Mouse (Mus musculus): ENCODE data around the gene Rbfox2. TPM values are rescaled to one million over a fixed set of nuclear protein-coding genes. Genes with fewer than 3 reads are reported as not detected.
A peak's percentile ranks its signal among the peaks of the same experiment; 100 is the strongest.

Gene Rbfox2
- polyA plus RNA-seq, 1 experiment: 34.7 TPM

GRCm38 (mm10) chr15:77331444-77331843 lies 24.6 kb upstream of the Rbfox2 start:
- TF ChIP-seq CTCF (IDR thresholded peaks at IDR 0.05; ENCODE audit: extremely low read depth, insufficient read length, insufficient replicate concordance, low read depth, low read length) (no peak), POLR2A (IDR thresholded peaks at IDR 0.05; ENCODE audit: low read depth, low read length) (no peak)
- no peaks in the 10 kb centered on the region for H3K27me3 ChIP-seq (ENCODE audit: control insufficient read depth, insufficient read depth, low read length)
- WGBS: 90% methylated on average over 4 of the region's 4 CpGs
- no peak overlapping the region for H3K27ac ChIP-seq (ENCODE audit: insufficient read depth, low read depth, low read length)
- no peak overlapping the region for H3K4me3 ChIP-seq (ENCODE audit: low read depth, low read length)
- no peaks in the 10 kb centered on the region for H3K36me3 ChIP-seq (ENCODE audit: control insufficient read depth, insufficient read depth, low read length)
- H3K4me1 ChIP-seq (ENCODE audit: control insufficient read depth, insufficient read depth, insufficient read length, low read length): peaks cover 11% of the 10 kb centered on the region; the same call in 1 of the 2 replicates

DNA sequence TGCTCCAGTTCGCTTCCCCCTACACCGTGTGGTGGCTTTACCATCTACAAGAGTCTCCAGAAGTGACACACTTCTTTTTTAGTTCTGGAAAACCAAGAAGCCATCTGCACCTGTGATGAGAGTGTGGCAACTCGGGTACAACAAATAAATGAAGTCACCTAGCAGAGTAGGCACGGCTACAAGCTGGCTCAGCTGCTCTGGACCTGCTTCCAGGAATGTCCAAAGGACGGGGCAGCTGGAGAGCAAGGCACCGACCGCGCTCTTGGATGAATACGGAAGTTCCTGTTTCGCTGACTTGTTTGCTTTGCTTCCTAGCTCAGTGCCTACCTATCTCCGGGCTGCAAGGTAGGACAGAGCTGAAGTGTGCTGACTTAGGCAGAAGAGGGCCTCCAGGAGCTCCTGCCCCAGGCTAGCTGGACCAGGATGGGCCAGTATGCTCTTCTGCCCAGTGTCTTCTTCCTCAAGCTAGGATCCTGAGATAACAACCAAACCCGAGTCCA lies 22.9 kb upstream of the Rbfox2 start:
- Histone ChIP-seq H3K27me3 (ENCODE audit: control insufficient read depth, insufficient read depth, low read length) (no peaks in the 10 kb centered on the region), H3K4me3 (ENCODE audit: low read depth, low read length) (no peak overlapping the region), H3K36me3 (ENCODE audit: control insufficient read depth, insufficient read depth, low read length) (no peaks in the 10 kb centered on the region), H3K27ac (ENCODE audit: insufficient read depth, low read depth, low read length) (peak overlapping the region; percentile 29; the same call in 1 of the 2 replicates), H3K4me1 (ENCODE audit: control insufficient read depth, insufficient read depth, insufficient read length, low read length) (peaks cover 5% of the 10 kb centered on the region; the same call in 1 of the 2 replicates)
- TF ChIP-seq CTCF (IDR thresholded peaks at IDR 0.05; ENCODE audit: extremely low read depth, insufficient read length, insufficient replicate concordance, low read depth, low read length) (no peak), POLR2A (IDR thresholded peaks at IDR 0.05; ENCODE audit: low read depth, low read length) (no peak)
- 38% methylated on average over 12 of the region's 12 CpGs for WGBS

DNA sequence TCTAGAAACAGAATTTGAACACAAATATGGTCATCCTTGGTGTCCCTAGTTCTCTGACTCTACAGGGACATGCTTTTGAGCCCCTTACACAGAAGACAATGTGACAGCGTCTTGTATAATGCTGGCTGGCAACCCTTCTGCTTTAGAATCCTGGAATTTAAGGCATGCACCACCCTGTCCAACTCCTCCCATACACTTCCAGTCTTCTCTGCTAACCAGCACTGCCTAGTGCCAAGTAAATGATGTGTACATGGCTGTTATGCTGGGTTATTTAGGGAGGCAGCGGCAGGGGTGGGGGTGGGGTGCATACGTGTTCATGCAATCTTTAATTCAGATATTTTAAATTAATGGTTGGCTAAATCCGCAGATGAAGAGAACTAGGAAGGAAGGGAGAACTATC lies 19.6 kb upstream of the Rbfox2 start:
- H3K27ac ChIP-seq (ENCODE audit: insufficient read depth, low read depth, low read length): no peak overlapping the region
- H3K36me3 ChIP-seq (ENCODE audit: control insufficient read depth, insufficient read depth, low read length): no peaks in the 10 kb centered on the region
- peaks cover 4% of the 10 kb centered on the region; the same call in 1 of the 2 replicates for H3K4me1 ChIP-seq (ENCODE audit: control insufficient read depth, insufficient read depth, insufficient read length, low read length)
- no peak for TF ChIP-seq CTCF (IDR thresholded peaks at IDR 0.05; ENCODE audit: extremely low read depth, insufficient read length, insufficient replicate concordance, low read depth, low read length)
- TF ChIP-seq POLR2A (IDR thresholded peaks at IDR 0.05; ENCODE audit: low read depth, low read length): no peak
- WGBS: 84% methylated on average over 4 of the region's 4 CpGs
- no peak overlapping the region for H3K4me3 ChIP-seq (ENCODE audit: low read depth, low read length)
- no peaks in the 10 kb centered on the region for H3K27me3 ChIP-seq (ENCODE audit: control insufficient read depth, insufficient read depth, low read length)

GRCm38 (mm10) chr15:77324426-77324825 lies 17.6 kb upstream of the Rbfox2 start:
- Histone ChIP-seq H3K4me1 (ENCODE audit: control insufficient read depth, insufficient read depth, insufficient read length, low read length) (peaks cover under 1% of the 10 kb centered on the region; the same call in 1 of the 2 replicates), H3K27ac (ENCODE audit: insufficient read depth, low read depth, low read length) (no peak overlapping the region), H3K36me3 (ENCODE audit: control insufficient read depth, insufficient read depth, low read length) (no peaks in the 10 kb centered on the region), H3K27me3 (ENCODE audit: control insufficient read depth, insufficient read depth, low read length) (no peaks in the 10 kb centered on the region), H3K4me3 (ENCODE audit: low read depth, low read length) (no peak overlapping the region)
- WGBS: 93% methylated on average over 11 of the region's 11 CpGs
- no peak for TF ChIP-seq CTCF (IDR thresholded peaks at IDR 0.05; ENCODE audit: extremely low read depth, insufficient read length, insufficient replicate concordance, low read depth, low read length)
- no peak for TF ChIP-seq POLR2A (IDR thresholded peaks at IDR 0.05; ENCODE audit: low read depth, low read length)

DNA sequence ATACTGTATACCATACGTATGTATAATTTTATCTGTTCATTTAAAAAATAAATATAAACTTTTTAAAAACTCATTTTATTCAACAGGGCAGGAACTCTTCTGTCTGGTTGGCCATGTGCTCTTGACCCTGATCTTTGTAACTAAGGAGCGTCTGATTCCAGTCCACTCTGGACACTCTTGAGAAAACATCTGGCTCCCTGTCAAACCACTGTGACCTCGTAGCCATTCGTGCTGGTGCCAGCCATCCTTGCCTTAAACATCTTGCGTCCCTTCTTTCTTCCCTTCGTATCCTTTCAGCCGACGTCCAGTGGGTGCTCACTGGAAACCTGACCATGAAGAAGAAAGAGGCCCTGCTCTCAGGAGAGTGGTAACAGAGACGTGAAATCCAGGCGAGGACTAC lies 16.4 kb upstream of the Rbfox2 start:
- WGBS: 74% methylated on average over 10 of the region's 10 CpGs
- no peak overlapping the region for H3K27ac ChIP-seq (ENCODE audit: insufficient read depth, low read depth, low read length)
- no peak overlapping the region for H3K4me3 ChIP-seq (ENCODE audit: low read depth, low read length)
- TF ChIP-seq CTCF (IDR thresholded peaks at IDR 0.05; ENCODE audit: extremely low read depth, insufficient read length, insufficient replicate concordance, low read depth, low read length) (no peak), POLR2A (IDR thresholded peaks at IDR 0.05; ENCODE audit: low read depth, low read length) (no peak)
- H3K36me3 ChIP-seq (ENCODE audit: control insufficient read depth, insufficient read depth, low read length): no peaks in the 10 kb centered on the region
- no peaks in the 10 kb centered on the region for H3K27me3 ChIP-seq (ENCODE audit: control insufficient read depth, insufficient read depth, low read length)
- no peaks in the 10 kb centered on the region for H3K4me1 ChIP-seq (ENCODE audit: control insufficient read depth, insufficient read depth, insufficient read length, low read length)

GRCm38 (mm10) chr15:77313701-77314100 lies 6.9 kb upstream of the Rbfox2 start:
- H3K27ac ChIP-seq (ENCODE audit: insufficient read depth, low read depth, low read length): no peak overlapping the region
- H3K36me3 ChIP-seq (ENCODE audit: control insufficient read depth, insufficient read depth, low read length): no peaks in the 10 kb centered on the region
- no peaks in the 10 kb centered on the region for H3K27me3 ChIP-seq (ENCODE audit: control insufficient read depth, insufficient read depth, low read length)
- WGBS: 19% methylated on average over 6 of the region's 6 CpGs
- no peaks in the 10 kb centered on the region for H3K4me1 ChIP-seq (ENCODE audit: control insufficient read depth, insufficient read depth, insufficient read length, low read length)
- TF ChIP-seq CTCF (IDR thresholded peaks at IDR 0.05; ENCODE audit: extremely low read depth, insufficient read length, insufficient replicate concordance, low read depth, low read length) (no peak), POLR2A (IDR thresholded peaks at IDR 0.05; ENCODE audit: low read depth, low read length) (no peak)
- H3K4me3 ChIP-seq (ENCODE audit: low read depth, low read length): no peak overlapping the region

DNA sequence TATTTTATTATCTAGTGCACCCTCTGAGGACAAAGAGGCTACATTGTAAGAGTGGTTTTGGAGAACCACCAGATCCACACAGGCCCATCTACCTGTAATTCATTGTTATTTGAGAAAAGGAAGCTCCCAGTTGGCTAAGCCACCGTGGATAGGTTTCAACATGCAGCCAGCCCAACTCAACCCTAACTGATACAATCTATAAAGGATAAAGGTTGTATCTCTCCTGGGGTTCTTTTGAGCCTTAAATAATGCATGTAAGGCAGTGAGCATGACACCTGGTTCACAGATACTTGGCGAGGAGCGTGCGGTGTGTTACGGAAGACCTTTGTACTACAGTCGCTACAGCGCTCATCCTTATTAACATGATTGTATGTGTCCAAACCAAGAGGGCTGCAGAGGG lies 6.0 kb upstream of the Rbfox2 start:
- Histone ChIP-seq H3K36me3 (ENCODE audit: control insufficient read depth, insufficient read depth, low read length) (no peaks in the 10 kb centered on the region), H3K27ac (ENCODE audit: insufficient read depth, low read depth, low read length) (no peak overlapping the region), H3K27me3 (ENCODE audit: control insufficient read depth, insufficient read depth, low read length) (no peaks in the 10 kb centered on the region), H3K4me3 (ENCODE audit: low read depth, low read length) (no peak overlapping the region), H3K4me1 (ENCODE audit: control insufficient read depth, insufficient read depth, insufficient read length, low read length) (no peaks in the 10 kb centered on the region)
- 93% methylated on average over 7 of the region's 7 CpGs for WGBS
- TF ChIP-seq CTCF (IDR thresholded peaks at IDR 0.05; ENCODE audit: extremely low read depth, insufficient read length, insufficient replicate concordance, low read depth, low read length) (no peak), POLR2A (IDR thresholded peaks at IDR 0.05; ENCODE audit: low read depth, low read length) (no peak)

Data from small intestine, adult 2 months (tissue).